Mouse (Mus musculus) thymus, adult 2 months (tissue): ENCODE measurements around the gene Msl1.

ENCODE experiments used
- CTCF ChIP-seq: fragments of 200-500 bp; IDR thresholded peaks from 2 replicates; pipeline ENCODE4 v1.5.1; 2012; ENCODE audit warnings: mild to moderate bottlenecking, control low read depth, low read length, moderate library complexity, borderline replicate concordance; ENCODE audit not compliant: control insufficient read depth, poor library complexity, insufficient read depth; ENCODE audit errors: extremely low read depth
- POLR2A ChIP-seq: fragments of 200-500 bp; IDR thresholded peaks from 2 replicates; pipeline ENCODE4 v1.6.1; 2012; ENCODE audit warnings: mild to moderate bottlenecking, low read length, control low read depth, moderate library complexity; ENCODE audit not compliant: control insufficient read depth, poor library complexity, insufficient read depth; ENCODE audit errors: extremely low read depth

DNA sequence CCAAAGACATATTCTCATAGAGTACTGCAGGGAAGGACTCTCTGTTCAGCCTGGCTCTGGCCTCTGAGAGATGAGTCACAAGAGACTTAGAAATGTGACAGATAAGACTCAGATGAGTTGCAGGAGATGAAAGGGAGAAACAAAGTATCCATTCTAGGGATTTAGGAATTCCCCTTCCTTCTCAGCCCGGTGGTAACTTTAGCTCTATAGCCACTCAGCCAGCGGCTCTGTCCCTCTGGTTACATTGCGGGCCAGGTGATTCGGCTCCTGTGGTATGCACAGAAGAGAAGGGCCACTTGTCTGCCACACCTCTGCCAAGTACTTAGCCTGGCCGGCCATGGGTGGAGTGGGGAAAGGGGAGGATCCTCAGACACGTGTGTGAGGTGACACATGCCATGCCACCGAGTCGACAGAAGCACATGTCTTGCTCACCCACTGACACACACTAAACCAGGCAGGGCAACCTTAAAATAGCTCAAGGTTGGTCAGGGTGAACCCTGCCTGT is 22.6 kb upstream of the Msl1 start:
- TF ChIP-seq CTCF = no peak
- TF ChIP-seq POLR2A = no peak
